17 mouse cellular contexts compared by ENCODE assay signal in the genomic region with DNA sequence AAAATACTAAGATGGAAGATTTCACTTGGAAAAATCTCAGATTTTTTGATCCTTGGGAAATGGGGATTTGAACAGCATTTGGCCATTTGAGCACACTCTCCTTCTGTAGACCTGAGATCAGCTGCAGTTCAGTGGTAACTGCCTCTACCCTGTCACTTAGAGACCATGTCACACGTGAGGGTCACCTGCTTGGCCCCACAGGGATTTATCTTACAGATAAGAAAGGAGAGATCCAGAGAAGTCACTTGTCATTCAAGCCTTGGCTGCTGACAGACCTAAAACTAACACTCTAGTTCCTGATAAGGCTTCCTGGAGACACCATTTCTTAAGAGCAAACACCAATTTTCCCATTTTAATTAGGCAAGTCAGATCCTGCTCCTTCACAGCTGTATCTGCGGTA.
"Had no signal": no experiment of that assay in that cellular context is flagged by ENCODE, and none has a peak within 500 bp of the region (broad histone marks: within the 10 kb centered on the region; RNA-seq: fewer than 3 reads in every experiment).

No protein-coding gene starts in this region.

- DNase-seq: liver, postnatal 0 days; lung, adult 2 months; lung, postnatal 14 days; lung, postnatal 36 days; right cerebral cortex, postnatal 14 days; thymus, postnatal 14 days; thymus, postnatal 36 days had no signal

- H3K4me3 ChIP-seq: lung, embryonic 15.5 days; megakaryocyte, embryonic 14.5 days; midbrain, embryonic 13.5 days; midbrain, embryonic 15.5 days; neural tube, embryonic 12.5 days; stomach, embryonic 15.5 days had no signal

- ATAC-seq: liver, postnatal 0 days; lung, postnatal 0 days; midbrain, embryonic 13.5 days; midbrain, embryonic 15.5 days had no signal

- H3K4me2 ChIP-seq: lung, embryonic 15.5 days; midbrain, embryonic 11.5 days; midbrain, embryonic 13.5 days; midbrain, embryonic 15.5 days; neural tube, embryonic 12.5 days; stomach, embryonic 15.5 days had no signal

- H3K27ac ChIP-seq: lung, embryonic 15.5 days; macrophage; midbrain, embryonic 13.5 days; midbrain, embryonic 15.5 days; neural tube, embryonic 12.5 days; stomach, embryonic 15.5 days; stomach, postnatal 0 days had no signal

- H3K9ac ChIP-seq: liver, postnatal 0 days; lung, embryonic 15.5 days; midbrain, embryonic 13.5 days; midbrain, embryonic 15.5 days; neural tube, embryonic 12.5 days; stomach, embryonic 15.5 days had no signal

- H3K4me1 ChIP-seq: lung, embryonic 15.5 days; megakaryocyte, embryonic 14.5 days; midbrain, embryonic 13.5 days; midbrain, embryonic 15.5 days; neural tube, embryonic 12.5 days had no signal

- H3K36me3 ChIP-seq: lung, embryonic 15.5 days; midbrain, embryonic 13.5 days; midbrain, embryonic 15.5 days; neural tube, embryonic 12.5 days; stomach, embryonic 15.5 days had no signal

- H3K27me3 ChIP-seq: lung, embryonic 15.5 days; megakaryocyte, embryonic 14.5 days; midbrain, embryonic 13.5 days; neural tube, embryonic 12.5 days; stomach, embryonic 15.5 days had no signal

- H3K9me3 ChIP-seq: lung, embryonic 15.5 days; midbrain, embryonic 13.5 days; midbrain, embryonic 15.5 days; neural tube, embryonic 12.5 days; stomach, embryonic 15.5 days had no signal
